Mouse (Mus musculus) forebrain, embryonic 13.5 days (tissue): ENCODE results near the gene Irak1bp1. TPM values are rescaled to one million over a fixed set of nuclear protein-coding genes. Genes with fewer than 3 reads are reported as not detected.

Experiments
- ATAC-seq: fragments of 200-750 bp; cut with Nextera tagmentation; 2 replicates; pipeline ENCODE4 v1.8.0; 2017
- H3K27ac ChIP-seq: fragments of 300-500 bp; sonication (generic); 2 replicates; pipeline ENCODE4 v1.5.1; 2015; ENCODE audit warnings: inconsistent platforms, mild to moderate bottlenecking, moderate library complexity
- H3K27me3 ChIP-seq: fragments of 300-500 bp; sonication (generic); 2 replicates; pipeline ENCODE4 v1.6.1; 2015; ENCODE audit warnings: mild to moderate bottlenecking, inconsistent platforms
- H3K36me3 ChIP-seq: fragments of 300-500 bp; sonication (generic); 2 replicates; pipeline ENCODE4 v1.6.1; 2015; ENCODE audit warnings: mild to moderate bottlenecking, inconsistent platforms; ENCODE audit not compliant: poor library complexity, severe bottlenecking
- H3K4me1 ChIP-seq: fragments of 300-500 bp; sonication (generic); 2 replicates; pipeline ENCODE4 v1.6.1; 2015; ENCODE audit warnings: inconsistent platforms
- H3K4me2 ChIP-seq: fragments of 300-500 bp; sonication (generic); 2 replicates; pipeline ENCODE4 v1.6.1; 2015; ENCODE audit warnings: inconsistent platforms, mild to moderate bottlenecking, moderate library complexity
- H3K4me3 ChIP-seq: fragments of 300-500 bp; sonication (generic); 2 replicates; pipeline ENCODE4 v1.5.1; 2015; ENCODE audit warnings: mild to moderate bottlenecking, inconsistent platforms
- H3K9ac ChIP-seq: fragments of 300-500 bp; sonication (generic); 2 replicates; pipeline ENCODE4 v1.6.1; 2015; ENCODE audit warnings: mild to moderate bottlenecking, inconsistent platforms
- H3K9me3 ChIP-seq: fragments of 300-500 bp; sonication (generic); replicated peaks from 2 replicates; pipeline ENCODE4 v1.6.1; 2016; ENCODE audit warnings: inconsistent platforms
- WGBS: fragments of 180-500 bp; shearing (Covaris S2); methylation state at CpG from one replicate; pipeline ENCODE4 v1.1.7; 2015; 5-methylcytosine and 5-hydroxymethylcytosine counted together
- polyA plus RNA-seq: library from polyadenylated mRNA; unstranded; fragments of >200 nt; fragmentation: Nextera tagmentation; extraction: Ambion mirVana; gene quantifications from 2 replicates; pipeline ENCODE4 v1.2.1, GENCODE M21; 2015

The Irak1bp1 gene
- polyA plus RNA-seq, 1 experiment from 2014 or later: 31.8 TPM

DNA sequence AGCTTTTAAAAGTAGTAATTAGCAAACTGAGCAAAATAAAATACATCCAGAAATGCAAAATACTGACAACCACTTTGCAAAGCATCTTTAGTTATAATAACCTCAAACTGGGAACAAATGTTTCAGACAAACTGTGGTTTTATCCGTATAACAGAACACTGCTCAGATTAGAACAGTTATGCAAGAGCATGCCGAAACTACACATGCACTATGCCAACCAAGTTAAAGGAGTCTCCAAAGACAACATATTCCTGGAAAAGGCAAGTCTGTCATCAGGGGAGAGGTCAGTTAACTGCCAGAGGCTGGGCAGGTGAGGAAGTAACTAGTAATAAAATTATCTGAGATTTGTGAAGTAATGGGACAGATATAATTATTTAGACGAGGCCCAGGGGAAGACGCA, 13.3 kb downstream of the Irak1bp1 start:
- no peaks in the 10 kb centered on the region for H3K4me1 ChIP-seq

GRCm38 (mm10) chr9:82854040-82854439, 24.7 kb downstream of the Irak1bp1 start:
- 58% methylated on average over 2 of the region's 2 CpGs for WGBS
- Histone ChIP-seq H3K4me2 (no peak overlapping the region), H3K9me3 (no peaks in the 10 kb centered on the region), H3K4me3 (no peak overlapping the region), H3K9ac (no peak overlapping the region), H3K27ac (no peak overlapping the region), H3K4me1 (0 out of 2 replicates have a peak, but pooled peaks cover 3% of the 10 kb centered on the region), H3K27me3 (no peaks in the 10 kb centered on the region), H3K36me3 (no peaks in the 10 kb centered on the region)
- 0 out of 2 replicates have a peak, but pooled peaks have one; percentile 56 for ATAC-seq

More for the DNA sequence above, 13.3 kb downstream of the Irak1bp1 start:
- Histone ChIP-seq H3K9ac (no peak overlapping the region), H3K27ac (no peak overlapping the region), H3K4me2 (no peak overlapping the region), H3K27me3 (no peaks in the 10 kb centered on the region), H3K36me3 (peaks cover 53% of the 10 kb centered on the region), H3K9me3 (no peaks in the 10 kb centered on the region), H3K4me3 (no peak overlapping the region)
- ATAC-seq: no peak
- WGBS: 89% methylated on average over 4 of the region's 4 CpGs

DNA sequence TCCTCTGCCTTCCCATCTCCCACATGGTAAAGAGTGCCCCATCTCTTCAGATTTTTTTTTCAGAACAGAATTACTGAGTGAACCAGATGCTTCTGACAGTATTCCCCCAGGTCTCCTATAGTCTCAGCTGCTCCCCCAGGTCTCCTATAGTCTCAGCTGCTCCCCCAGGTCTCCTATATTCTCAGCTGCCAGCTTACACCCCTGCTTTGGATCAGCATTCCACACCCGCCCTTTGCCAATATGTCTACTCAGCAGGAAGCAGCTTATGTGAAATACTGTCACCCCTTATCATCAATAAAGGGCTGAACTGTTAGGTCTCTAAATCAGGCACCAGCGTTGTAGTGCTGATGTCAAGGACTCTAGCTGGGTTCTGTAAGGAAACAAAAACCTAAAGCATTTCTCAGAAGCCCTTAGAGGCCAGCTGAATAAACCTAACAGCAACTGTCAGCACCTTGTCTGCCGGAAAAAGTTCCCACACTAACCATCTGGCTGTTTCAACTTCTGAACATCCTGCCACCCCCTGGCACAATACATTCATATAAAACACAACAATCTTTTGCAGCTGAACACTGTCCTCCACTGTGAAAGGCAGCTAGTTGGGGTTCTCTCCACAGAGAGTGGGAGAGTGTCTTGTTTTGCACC, 25.8 kb downstream of the Irak1bp1 start:
- ATAC-seq: no peak; the same call in 1 of the 2 replicates
- no peak overlapping the region for H3K4me2 ChIP-seq
- 35% methylated on average over 3 of the region's 3 CpGs for WGBS

GRCm38 (mm10) chr9:82856241-82856640, 26.9 kb downstream of the Irak1bp1 start:
- ATAC-seq: no peak
- Histone ChIP-seq H3K27ac (no peak overlapping the region), H3K4me3 (no peak overlapping the region), H3K4me2 (no peak overlapping the region), H3K9me3 (no peaks in the 10 kb centered on the region), H3K36me3 (no peaks in the 10 kb centered on the region), H3K4me1 (0 out of 2 replicates have a peak, but pooled peaks cover 3% of the 10 kb centered on the region), H3K27me3 (no peaks in the 10 kb centered on the region), H3K9ac (no peak overlapping the region)
- WGBS: 83% methylated on average over 4 of the region's 4 CpGs

More for the DNA sequence above, 25.8 kb downstream of the Irak1bp1 start:
- Histone ChIP-seq H3K27ac (no peak overlapping the region), H3K4me1 (0 out of 2 replicates have a peak, but pooled peaks cover 3% of the 10 kb centered on the region), H3K4me3 (no peak overlapping the region), H3K36me3 (no peaks in the 10 kb centered on the region), H3K9me3 (no peaks in the 10 kb centered on the region), H3K27me3 (no peaks in the 10 kb centered on the region), H3K9ac (no peak overlapping the region)

DNA sequence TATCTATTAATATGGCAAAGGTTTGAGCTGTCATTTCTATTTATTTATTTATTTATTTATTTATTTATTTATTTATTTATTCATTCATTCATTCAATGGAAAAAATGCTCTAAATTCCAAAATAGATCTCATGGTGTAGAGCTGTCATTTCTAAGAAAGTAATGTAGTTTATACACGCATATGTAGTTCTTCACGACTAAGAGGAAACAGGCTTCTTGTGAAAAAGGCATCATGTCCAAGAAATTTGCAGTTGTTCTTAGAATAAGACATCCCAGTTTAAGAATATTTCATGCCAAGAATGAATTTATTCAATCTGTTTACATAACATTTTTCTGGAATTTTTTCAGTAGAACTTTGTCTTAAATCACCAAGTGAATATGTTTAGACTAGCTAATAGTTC, 31.5 kb downstream of the Irak1bp1 start:
- Histone ChIP-seq H3K36me3 (peaks cover 3% of the 10 kb centered on the region; the same call in 1 of the 2 replicates), H3K27me3 (no peaks in the 10 kb centered on the region), H3K4me2 (no peak overlapping the region), H3K27ac (no peak overlapping the region), H3K9me3 (no peaks in the 10 kb centered on the region), H3K9ac (no peak overlapping the region), H3K4me1 (no peaks in the 10 kb centered on the region), H3K4me3 (no peak overlapping the region)
- no peak for ATAC-seq
- 90% methylated on average over 2 of the region's 2 CpGs for WGBS

DNA sequence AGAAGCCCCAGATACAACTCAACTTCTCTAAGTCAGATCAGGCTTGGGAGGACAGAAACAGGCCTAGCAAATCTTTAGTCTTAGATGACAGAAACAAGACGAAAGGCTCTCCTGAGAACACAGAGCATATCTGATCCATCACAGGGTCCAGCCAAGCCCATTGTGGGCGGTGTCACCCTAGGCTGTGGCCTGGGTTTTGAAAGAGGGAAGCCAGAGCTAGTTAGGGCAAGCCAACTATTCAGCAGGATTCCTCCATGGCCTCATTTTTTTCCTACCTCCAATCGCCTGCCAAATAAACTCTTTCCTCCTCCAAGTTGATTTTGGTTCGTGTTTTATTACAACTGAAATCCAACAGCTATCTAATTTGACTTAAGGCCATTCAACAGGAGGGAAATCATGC, 32.0 kb downstream of the Irak1bp1 start:
- whole genome bisulfite sequencing: 94% methylated on average over 4 of the region's 4 CpGs
- peaks cover 3% of the 10 kb centered on the region; the same call in 1 of the 2 replicates for H3K36me3 ChIP-seq
- H3K4me3 ChIP-seq: no peak overlapping the region
- no peaks in the 10 kb centered on the region for H3K9me3 ChIP-seq
- H3K4me1 ChIP-seq: no peaks in the 10 kb centered on the region
- H3K4me2 ChIP-seq: no peak overlapping the region
- no peak overlapping the region for H3K27ac ChIP-seq
- H3K9ac ChIP-seq: no peak overlapping the region
- no peaks in the 10 kb centered on the region for H3K27me3 ChIP-seq
- ATAC-seq: no peak

- H3K9me3 ChIP-seq: no peaks in the 10 kb centered on the region
- no peak overlapping the region for H3K9ac ChIP-seq
- peaks cover 3% of the 10 kb centered on the region; the same call in 1 of the 2 replicates for H3K36me3 ChIP-seq
- H3K4me2 ChIP-seq: no peak overlapping the region
- no peak overlapping the region for H3K4me3 ChIP-seq
- WGBS: 92% methylated on average over 3 of the region's 3 CpGs
- H3K4me1 ChIP-seq: no peaks in the 10 kb centered on the region
- no peaks in the 10 kb centered on the region for H3K27me3 ChIP-seq
- no peak overlapping the region for H3K27ac ChIP-seq
- no peak for ATAC-seq
These were observed 32.6 kb downstream of the Irak1bp1 start for GRCm38 (mm10) chr9:82861775-82862430.

- H3K9ac ChIP-seq: no peak overlapping the region
- H3K36me3 ChIP-seq: peaks cover 20% of the 10 kb centered on the region
- no peak for ATAC-seq
- no peak overlapping the region for H3K4me3 ChIP-seq
- no peaks in the 10 kb centered on the region for H3K9me3 ChIP-seq
- no peaks in the 10 kb centered on the region for H3K27me3 ChIP-seq
- WGBS: 78% methylated on average over 1 of the region's 1 CpGs
- no peak overlapping the region for H3K4me2 ChIP-seq
- H3K4me1 ChIP-seq: no peaks in the 10 kb centered on the region
- H3K27ac ChIP-seq: no peak overlapping the region
These were observed 36.8 kb downstream of the Irak1bp1 start for GRCm38 (mm10) chr9:82866121-82866520.

DNA sequence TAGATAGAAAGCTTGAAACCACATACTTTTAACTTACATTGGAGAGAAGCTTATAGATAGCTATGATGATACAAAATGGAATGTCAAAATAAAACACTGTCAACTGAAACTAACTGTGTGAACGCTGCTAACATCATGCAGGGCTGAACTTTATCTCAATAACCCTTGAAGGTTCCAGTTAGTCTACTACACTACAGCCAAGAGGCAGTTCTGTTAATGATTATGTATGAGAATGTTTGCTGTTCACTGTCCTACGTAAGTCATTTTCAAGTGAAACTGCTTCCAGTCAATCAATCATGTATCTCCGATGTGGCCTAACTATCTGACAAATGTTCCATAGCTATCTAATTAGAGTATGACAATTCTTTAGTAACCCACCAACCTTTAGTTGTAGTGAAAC, 38.4 kb downstream of the Irak1bp1 start:
- WGBS: 80% methylated on average over 3 of the region's 3 CpGs
- no peak overlapping the region for H3K27ac ChIP-seq
- H3K27me3 ChIP-seq: no peaks in the 10 kb centered on the region

GRCm38 (mm10) chr9:82877078-82877477, 47.7 kb downstream of the Irak1bp1 start:
- H3K27ac ChIP-seq: no peak overlapping the region
- H3K36me3 ChIP-seq: peaks cover 67% of the 10 kb centered on the region
- H3K4me3 ChIP-seq: no peak overlapping the region
- no peaks in the 10 kb centered on the region for H3K9me3 ChIP-seq
- H3K27me3 ChIP-seq: no peaks in the 10 kb centered on the region
- WGBS: 94% methylated on average over 1 of the region's 1 CpGs
- no peak overlapping the region for H3K9ac ChIP-seq
- no peak overlapping the region for H3K4me2 ChIP-seq
- ATAC-seq: no peak
- no peaks in the 10 kb centered on the region for H3K4me1 ChIP-seq

More for the DNA sequence above, 38.4 kb downstream of the Irak1bp1 start:
- Histone ChIP-seq H3K4me1 (no peaks in the 10 kb centered on the region), H3K9ac (no peak overlapping the region), H3K4me3 (no peak overlapping the region), H3K36me3 (peaks cover 29% of the 10 kb centered on the region), H3K9me3 (no peaks in the 10 kb centered on the region), H3K4me2 (no peak overlapping the region)
- ATAC-seq: no peak

- no peaks in the 10 kb centered on the region for H3K9me3 ChIP-seq
- H3K4me1 ChIP-seq: no peaks in the 10 kb centered on the region
- no peak overlapping the region for H3K27ac ChIP-seq
- no peak for ATAC-seq
- H3K4me2 ChIP-seq: no peak overlapping the region
- no peak overlapping the region for H3K9ac ChIP-seq
- no peak overlapping the region for H3K4me3 ChIP-seq
- H3K27me3 ChIP-seq: no peaks in the 10 kb centered on the region
- peaks cover 65% of the 10 kb centered on the region for H3K36me3 ChIP-seq
These were observed 54.8 kb downstream of the Irak1bp1 start for GRCm38 (mm10) chr9:82884177-82884576.

DNA sequence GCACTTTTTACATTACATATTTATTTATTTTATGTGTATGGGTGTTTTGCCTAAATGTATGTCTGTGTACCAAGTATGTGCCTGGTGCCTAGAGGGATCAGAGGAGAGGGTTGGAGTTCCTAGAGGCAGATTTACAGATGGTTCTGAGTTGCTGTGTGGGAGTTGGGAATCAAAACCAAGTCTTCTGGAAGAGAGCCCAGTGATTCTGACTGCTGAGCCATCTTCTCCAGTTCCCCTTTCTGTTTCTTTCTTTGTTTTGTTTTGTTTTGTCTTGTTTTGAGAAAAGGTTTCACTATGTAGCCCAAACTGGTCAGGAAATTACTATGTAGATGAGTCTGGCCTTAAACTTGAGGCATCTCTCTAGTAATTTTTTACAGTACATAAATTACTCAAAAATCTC, 59.3 kb downstream of the Irak1bp1 start:
- Histone ChIP-seq H3K27ac (no peak overlapping the region), H3K4me2 (no peak overlapping the region), H3K4me1 (no peaks in the 10 kb centered on the region), H3K4me3 (no peak overlapping the region), H3K9ac (no peak overlapping the region), H3K27me3 (no peaks in the 10 kb centered on the region), H3K36me3 (peaks cover 61% of the 10 kb centered on the region), H3K9me3 (no peaks in the 10 kb centered on the region)
- no peak for ATAC-seq
